Mouse (Mus musculus) urinary bladder, postnatal 10 days (tissue): ENCODE measurements around the gene Dpp4.

Experiments used
- DNase-seq: peaks from one replicate; pipeline ENCODE4 v3.0.0; 2022; ENCODE audit warnings: low spot score

Gene Dpp4

GRCm38 (mm10) chr2:62408701-62409201 lies 3.3 kb downstream of the Dpp4 start:
- no peak for DNase-seq

DNA sequence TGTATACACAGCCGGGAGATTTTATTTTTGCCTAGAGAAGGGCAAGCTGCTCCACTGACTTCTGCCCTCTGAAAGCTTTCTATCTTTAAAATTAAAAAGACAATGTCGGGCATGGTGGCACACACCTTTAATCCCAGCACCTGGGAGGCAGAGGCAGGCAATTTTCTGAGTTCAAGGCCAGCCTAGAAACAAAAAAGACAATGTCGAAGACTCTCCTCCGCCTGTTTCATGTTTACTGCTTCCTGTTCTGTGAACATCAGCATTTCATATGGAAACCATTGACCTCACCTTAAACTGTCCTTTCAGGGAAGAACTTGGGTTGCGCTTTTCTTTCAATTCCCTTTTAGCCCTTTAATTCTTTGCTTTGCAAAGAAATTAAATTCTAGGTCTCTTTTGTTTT lies 3.8 kb downstream of the Dpp4 start:
- no peak for DNase-seq

DNA sequence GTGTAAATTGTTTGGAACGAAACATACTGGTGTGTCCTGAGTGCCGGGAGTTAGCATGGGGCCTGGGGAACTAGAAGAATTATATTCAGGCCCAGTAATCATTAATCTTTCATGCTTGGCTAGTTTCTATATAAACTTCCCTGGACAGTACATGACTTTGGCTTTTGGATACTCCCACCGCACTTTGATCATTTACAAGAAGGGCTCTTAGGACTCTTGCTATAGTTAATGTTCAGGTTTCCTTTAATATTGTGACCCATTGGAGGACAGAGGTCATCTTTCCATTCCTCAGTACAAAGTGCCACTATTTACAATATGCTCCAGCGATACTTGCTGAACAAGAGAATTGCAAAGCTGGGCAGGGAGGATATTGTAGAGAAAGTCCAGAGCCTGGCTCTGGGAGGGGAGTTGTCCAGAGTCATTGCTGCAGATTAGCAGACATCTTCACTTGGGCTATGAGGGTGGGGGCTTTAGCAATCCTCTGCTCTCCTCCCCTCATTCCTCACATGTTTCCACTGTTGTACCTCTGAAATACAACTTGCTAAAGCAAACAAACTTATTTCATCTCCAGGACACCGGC lies 8.4 kb downstream of the Dpp4 start:
- no peak for DNase-seq

DNA sequence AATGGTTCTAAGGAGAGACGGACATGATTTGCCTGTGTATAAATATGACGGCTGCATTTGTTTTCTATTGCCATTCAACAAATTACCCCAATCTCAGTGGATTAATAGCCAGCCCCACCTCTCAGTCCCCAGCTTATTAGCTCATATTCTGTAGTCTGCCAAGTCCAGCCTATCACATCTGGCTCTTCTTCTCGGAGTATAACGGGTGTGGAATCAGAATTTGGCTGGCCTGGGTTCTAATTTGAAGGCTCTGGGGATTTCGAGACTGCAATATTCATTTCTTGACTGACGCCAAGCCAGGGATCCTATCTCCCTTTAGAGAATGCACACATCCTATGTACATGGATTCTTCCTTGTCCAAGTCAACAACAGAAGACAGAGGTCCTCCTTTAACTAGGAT lies 11.0 kb downstream of the Dpp4 start:
- DNase-seq, result no peak

- DNase-seq, result no peak
These were observed 12.2 kb downstream of the Dpp4 start for GRCm38 (mm10) chr2:62399832-62400231.

- no peak for DNase-seq
These were observed 12.7 kb downstream of the Dpp4 start for GRCm38 (mm10) chr2:62399361-62399760.

DNA sequence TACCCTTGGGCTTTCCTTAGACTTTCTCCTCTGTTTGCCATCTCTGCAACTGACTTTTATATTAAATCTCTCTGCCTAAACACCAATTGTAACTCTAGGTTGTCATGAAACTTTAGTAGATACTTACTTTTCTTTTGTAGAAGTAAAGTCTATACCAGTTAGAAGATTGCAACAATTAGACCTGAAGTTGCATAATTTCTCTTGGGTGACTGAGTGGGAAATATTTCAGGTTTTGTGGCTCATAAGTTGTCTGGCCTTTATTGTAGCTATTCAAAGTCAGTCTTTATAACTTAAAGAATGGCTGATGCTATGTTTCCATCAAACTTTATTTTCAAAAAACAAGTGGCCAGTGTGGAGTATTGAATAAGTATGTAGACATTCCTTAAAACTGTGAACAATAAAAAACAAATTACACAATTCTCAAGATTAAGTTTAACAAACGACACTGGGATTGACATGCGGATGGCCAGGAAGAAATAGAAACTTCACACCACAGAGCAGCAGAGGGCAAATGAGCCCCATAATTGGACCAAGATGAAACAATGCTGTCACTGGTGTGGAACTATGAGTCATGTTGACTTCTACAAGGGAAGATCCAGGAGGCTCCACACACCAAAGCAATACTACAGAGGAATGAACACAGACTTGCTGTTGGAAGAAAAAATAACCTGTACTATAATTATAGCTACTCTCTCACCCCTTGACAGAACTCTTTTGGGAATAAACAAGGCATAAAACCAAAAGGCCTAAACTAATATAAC lies 13.7 kb downstream of the Dpp4 start:
- no peak for DNase-seq

DNA sequence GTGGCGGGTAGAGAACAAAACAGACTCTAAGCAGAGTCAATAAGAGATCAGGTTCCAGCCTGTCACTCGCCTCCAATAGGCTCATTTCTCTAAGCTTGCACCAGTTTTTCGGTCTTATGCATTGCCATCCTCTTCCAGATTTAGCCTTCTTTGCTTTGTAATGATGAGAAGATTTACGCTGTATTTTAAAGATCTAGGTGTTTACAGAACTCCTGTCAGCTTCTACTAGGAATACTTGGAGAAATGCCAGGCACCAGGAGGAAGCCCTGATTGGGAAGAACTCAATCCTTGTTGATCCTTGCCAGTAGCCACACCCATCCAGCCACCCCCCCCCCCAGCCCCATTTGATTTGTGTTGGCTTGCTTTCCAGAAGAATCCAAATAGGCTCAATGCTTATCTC lies 14.4 kb downstream of the Dpp4 start:
- no peak for DNase-seq

DNA sequence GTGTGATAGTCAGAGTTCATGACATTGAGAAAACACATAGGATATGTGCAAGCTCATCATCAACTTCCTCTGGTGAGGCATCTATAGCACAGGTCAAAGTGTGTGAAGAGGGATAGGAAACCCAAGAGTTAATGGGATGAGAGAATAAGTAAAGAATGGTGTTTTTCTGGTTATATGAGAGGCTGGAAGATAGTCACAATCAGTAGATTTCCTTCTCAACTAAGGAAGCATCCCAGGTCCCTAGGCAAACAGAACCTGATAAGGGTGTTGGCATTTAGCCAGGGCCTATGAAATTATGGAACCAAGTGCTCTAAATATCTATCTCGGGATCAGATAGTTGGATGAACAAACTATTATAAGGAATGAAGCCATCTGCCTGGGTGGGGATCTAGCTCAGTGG lies 15.2 kb downstream of the Dpp4 start:
- no peak for DNase-seq

- DNase-seq, result no peak
These were observed 17.2 kb downstream of the Dpp4 start for GRCm38 (mm10) chr2:62394800-62395199.

DNA sequence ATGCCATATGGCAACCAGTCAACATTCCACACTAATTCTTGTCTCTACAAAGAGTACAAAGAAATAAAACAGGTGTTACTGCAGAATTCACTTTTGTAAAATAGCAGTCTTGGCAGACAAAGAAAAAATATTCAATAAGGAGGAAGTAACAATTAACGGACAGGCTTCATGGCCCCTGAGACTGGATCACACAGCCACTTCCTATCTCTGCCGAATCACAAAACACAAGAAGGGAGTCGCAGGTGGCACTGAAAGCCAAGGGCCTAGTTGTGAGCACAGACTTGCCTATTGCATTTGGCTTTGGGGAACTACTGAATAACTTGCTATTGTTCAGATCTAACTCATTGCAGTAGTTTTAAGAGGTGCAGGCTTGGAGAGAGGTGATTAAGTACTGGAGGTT lies 19.9 kb downstream of the Dpp4 start:
- DNase-seq, result no peak

GRCm38 (mm10) chr2:62390961-62391461 lies 21.0 kb downstream of the Dpp4 start:
- no peak for DNase-seq

DNA sequence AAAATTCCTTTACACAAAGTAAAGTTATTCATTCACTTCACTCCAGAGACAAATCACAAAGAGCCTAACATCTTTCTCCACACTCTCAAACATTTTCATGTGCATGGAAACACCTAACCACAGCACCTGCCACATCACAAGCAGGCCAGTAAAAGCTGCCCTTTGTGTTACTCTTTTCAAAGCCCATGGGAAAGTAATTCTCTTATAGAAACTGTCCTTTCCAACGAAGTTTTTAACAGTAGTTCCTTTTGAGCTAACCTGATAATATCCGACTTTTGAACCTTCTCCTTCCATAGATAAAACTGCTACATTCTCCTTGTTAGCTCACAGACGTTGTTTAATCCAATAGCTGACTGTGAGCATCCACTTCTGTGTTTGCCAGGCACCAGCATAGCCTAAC lies 21.7 kb downstream of the Dpp4 start:
- DNase-seq, result no peak

GRCm38 (mm10) chr2:62388841-62389240 lies 23.2 kb downstream of the Dpp4 start:
- no peak for DNase-seq

GRCm38 (mm10) chr2:62383196-62383595 lies 28.8 kb downstream of the Dpp4 start:
- no peak for DNase-seq

GRCm38 (mm10) chr2:62382440-62382839 lies 29.6 kb downstream of the Dpp4 start:
- no peak for DNase-seq

DNA sequence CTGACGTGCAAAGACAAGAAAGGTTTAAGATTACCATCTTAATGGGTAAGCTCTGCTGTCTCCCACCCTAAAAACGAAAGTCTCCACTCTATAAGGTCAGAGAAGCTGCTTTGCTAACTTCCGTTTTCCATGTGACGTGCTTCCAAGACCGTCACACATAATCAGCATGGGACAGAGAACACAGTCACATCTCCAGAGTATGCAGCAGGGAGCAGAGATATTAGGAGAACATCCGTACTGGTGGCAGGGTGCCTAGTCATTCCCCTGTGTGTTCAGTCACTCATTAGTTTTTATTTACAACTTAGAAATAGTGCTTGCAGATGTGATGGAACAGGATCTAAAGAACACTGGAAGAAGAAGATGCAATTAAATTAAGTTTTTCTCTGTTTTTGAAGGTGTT lies 30.3 kb downstream of the Dpp4 start:
- DNase-seq, result no peak

DNA sequence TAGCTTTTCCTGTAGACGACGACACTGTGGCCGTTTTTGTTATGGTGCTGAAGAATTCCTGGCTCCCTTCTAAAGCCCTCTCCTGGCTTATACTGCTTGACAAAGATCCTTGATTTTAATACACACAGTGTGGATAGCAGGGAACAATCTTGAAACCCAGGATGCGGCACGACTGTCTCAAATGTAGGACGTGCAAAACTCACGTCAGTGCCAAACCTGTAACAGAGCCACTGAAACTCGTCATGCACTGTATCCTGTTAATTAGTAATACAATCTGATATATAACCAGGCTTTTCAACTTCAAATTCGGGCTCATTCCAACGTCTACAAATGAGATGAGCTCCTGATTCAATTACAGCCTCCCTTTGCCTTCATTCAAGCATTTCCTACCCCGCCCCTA lies 38.3 kb downstream of the Dpp4 start:
- DNase-seq, result no peak

DNA sequence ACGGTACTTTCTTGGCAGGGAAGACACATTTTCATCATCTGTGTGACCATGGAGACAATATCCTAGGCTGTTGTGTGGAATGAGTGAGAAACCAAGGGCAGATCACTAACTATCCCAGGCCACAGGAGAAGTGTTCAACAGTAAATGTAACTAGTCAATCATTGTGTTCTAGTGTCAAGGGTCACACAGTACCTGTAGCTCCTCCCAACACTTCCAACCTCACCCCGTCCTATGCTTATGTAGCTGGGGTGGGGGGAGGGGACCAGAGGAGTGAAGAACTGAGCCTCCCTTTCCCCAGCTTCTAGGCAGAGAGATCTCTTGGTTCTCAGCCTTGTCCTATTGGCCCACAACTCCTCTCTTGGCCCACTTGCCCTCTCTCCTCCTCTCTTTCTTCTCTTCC lies 42.0 kb downstream of the Dpp4 start:
- no peak for DNase-seq

GRCm38 (mm10) chr2:62368349-62369053 lies 43.5 kb downstream of the Dpp4 start:
- DNase-seq, result no peak

DNA sequence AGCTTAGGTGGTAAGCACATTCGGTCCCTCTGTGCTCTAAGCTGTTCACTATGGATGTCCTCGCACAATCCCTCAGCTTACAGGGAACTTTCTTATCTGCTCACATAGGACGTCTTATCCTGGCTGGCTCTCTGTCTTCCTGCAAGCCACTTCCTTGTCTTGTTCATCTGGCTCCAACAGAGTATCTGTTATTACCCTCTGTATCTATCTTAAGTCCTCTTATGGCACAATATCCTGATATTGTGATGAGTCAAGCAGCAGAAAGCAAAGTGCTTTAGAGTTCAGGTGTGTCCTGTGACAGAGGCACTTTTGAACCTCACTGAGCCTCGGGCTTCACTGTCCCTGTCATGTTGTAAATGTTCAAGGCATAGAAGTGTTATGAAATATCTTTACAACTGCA lies 48.4 kb downstream of the Dpp4 start:
- DNase-seq, result no peak

DNA sequence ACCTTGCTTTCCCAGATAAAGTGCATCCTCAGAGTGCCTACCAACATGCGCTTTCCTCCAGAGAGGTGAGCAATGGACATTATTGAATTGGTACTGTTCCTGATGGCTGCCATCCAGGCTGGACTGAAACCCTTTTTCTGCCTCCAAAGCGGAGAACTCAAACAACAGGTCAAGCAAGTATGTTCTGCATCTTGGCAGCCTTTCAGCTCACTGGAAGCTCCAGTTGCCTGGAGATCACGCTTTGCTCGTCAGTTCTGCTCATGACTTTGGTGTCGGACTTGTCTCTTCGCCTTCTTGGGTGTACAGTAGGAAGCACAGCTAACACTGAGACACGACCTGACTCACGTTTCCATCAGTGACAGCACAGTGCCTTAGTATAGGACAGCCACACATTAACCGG lies 49.8 kb downstream of the Dpp4 start:
- no peak for DNase-seq

- DNase-seq, result no peak
These were observed 50.5 kb downstream of the Dpp4 start for GRCm38 (mm10) chr2:62361514-62361913.
